Mouse (Mus musculus) liver, embryonic 15.5 days (tissue): Measurements from ENCODE around the gene Daam1. TPM values are rescaled to one million over a fixed set of nuclear protein-coding genes. Genes with fewer than 3 reads are reported as not detected.

ENCODE experiments used
- ATAC-seq: fragments of 200-750 bp; cut with Nextera tagmentation; 2 replicates; pipeline ENCODE4 v1.8.0; 2017; ENCODE audit warnings: moderate number of reproducible peaks, mild to moderate bottlenecking, moderate library complexity; ENCODE audit not compliant: insufficient read depth
- H3K27ac ChIP-seq: fragments of 300-500 bp; sonication (generic); replicated peaks from 2 replicates; pipeline ENCODE4 v1.5.1; 2015; ENCODE audit warnings: mild to moderate bottlenecking, inconsistent platforms
- H3K27me3 ChIP-seq: fragments of 300-500 bp; sonication (generic); 2 replicates; pipeline ENCODE4 v1.6.1; 2015; ENCODE audit warnings: mild to moderate bottlenecking, inconsistent platforms
- H3K36me3 ChIP-seq: fragments of 300-500 bp; sonication (generic); replicated peaks from 2 replicates; pipeline ENCODE4 v1.6.1; 2015; ENCODE audit warnings: moderate library complexity, mild to moderate bottlenecking, inconsistent platforms
- H3K4me1 ChIP-seq: fragments of 300-500 bp; sonication (generic); replicated peaks from 2 replicates; pipeline ENCODE4 v1.6.1; 2015; ENCODE audit warnings: inconsistent platforms
- H3K4me2 ChIP-seq: fragments of 300-500 bp; sonication (generic); 2 replicates; pipeline ENCODE4 v1.6.1; 2015; ENCODE audit warnings: moderate library complexity, mild to moderate bottlenecking, inconsistent platforms
- H3K4me3 ChIP-seq: fragments of 300-500 bp; sonication (generic); replicated peaks from 2 replicates; pipeline ENCODE4 v1.5.1; 2015; ENCODE audit warnings: mild to moderate bottlenecking, inconsistent platforms
- H3K9ac ChIP-seq: fragments of 300-500 bp; sonication (generic); 2 replicates; pipeline ENCODE4 v1.6.1; 2015; ENCODE audit warnings: moderate library complexity, mild to moderate bottlenecking, inconsistent platforms
- H3K9me3 ChIP-seq: fragments of 300-500 bp; sonication (generic); replicated peaks from 2 replicates; pipeline ENCODE4 v1.6.1; 2016; ENCODE audit warnings: inconsistent platforms
- WGBS: fragments of 180-500 bp; shearing (Covaris S2); methylation state at CpG from one replicate; pipeline ENCODE4 v1.1.7; 2015; ENCODE audit warnings: mixed read lengths; ENCODE audit not compliant: insufficient replicate concordance; 5-methylcytosine and 5-hydroxymethylcytosine counted together
- polyA plus RNA-seq: library from polyadenylated mRNA; unstranded; fragments of >200 nt; fragmentation: Nextera tagmentation; extraction: Ambion mirVana; gene quantifications from 2 replicates; pipeline ENCODE4 v1.2.1, GENCODE M21; 2015

The Daam1 gene
- polyA plus RNA-seq, 1 experiment from 2014 or later, result 8.8 TPM

DNA sequence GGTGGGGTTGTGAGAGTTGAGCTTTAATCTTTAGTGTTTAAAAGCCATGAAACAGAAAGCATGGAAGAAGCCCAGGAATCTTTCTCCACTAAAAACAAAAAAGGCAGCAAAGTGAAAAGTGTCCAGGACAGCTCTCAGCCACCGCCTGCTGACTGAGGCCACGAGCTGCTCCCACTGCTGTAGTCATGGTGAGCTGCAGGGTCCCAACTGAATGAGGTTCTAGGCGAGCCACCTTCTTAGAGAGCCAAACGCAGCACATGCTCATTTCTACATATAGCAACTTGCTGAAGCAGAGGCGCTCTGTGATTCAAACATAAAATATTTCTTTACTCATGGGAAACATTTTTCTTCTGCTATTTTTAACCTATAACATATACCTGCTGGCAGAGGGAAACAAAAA lies 150.9 kb downstream of the Daam1 start:
- no peaks in the 10 kb centered on the region for H3K27me3 ChIP-seq
- no peak overlapping the region for H3K9ac ChIP-seq
- ATAC-seq, result no peak
- no peak overlapping the region for H3K4me2 ChIP-seq
- no peak overlapping the region for H3K27ac ChIP-seq
- peaks cover 91% of the 10 kb centered on the region for H3K36me3 ChIP-seq
- WGBS, result 76% methylated on average over 5 of the region's 5 CpGs
- no peak overlapping the region for H3K4me3 ChIP-seq
- peaks cover 21% of the 10 kb centered on the region for H3K4me1 ChIP-seq
- H3K9me3 ChIP-seq, result no peaks in the 10 kb centered on the region

DNA sequence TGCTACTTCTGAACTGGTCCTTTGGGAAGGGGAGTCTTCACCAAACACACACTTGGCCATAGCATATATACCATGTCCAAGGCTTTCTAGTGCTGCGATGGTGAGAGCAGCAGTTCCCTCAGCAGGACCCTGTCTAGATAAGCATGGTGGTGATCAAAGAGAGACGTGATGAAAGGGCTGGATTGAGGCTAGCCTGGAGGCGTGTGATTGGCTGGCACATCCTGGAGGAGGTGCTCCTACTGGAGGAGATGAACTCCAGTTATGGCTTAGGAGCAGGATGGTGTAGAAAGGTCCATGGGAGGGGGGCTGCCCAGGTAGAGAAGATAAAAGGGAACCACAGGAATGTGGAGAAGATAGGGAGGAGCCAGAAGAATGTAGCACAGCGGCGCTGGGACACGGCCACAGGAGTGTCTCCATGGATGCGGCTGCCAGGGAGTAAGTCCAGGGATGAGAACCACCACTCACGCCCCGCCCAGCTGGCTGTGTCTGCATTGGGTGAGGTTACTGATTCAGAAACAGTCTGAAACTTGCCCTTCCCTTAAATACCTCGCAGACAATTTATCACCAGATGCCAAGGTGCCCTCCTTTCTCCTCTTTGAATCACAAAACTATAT lies 152.3 kb downstream of the Daam1 start:
- ATAC-seq, result no peak
- Histone ChIP-seq H3K27me3 (no peaks in the 10 kb centered on the region), H3K4me1 (peaks cover 18% of the 10 kb centered on the region), H3K36me3 (peaks cover 85% of the 10 kb centered on the region), H3K4me2 (no peak overlapping the region), H3K9me3 (no peaks in the 10 kb centered on the region), H3K4me3 (no peak overlapping the region), H3K27ac (no peak overlapping the region), H3K9ac (no peak overlapping the region)
- WGBS, result 74% methylated on average over 10 of the region's 10 CpGs

DNA sequence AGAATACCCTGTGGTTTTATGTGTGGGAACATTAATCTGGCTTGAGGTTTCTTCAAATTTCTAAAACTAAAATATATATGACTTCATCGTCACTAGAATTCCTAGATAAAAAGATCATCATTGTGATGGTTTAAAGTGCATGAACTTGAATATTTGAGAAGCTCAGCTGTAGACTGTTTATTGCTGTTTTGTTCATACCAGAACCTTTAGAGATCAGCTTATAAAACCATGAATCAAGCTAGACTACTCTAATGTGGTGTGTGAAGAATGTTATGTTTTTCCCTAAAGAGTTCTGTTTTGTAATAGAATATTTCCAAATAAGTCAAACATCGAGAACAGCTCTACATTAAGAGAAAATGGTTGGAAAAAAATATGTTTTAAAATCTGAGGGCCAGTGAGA lies 156.3 kb downstream of the Daam1 start:
- no peak for ATAC-seq
- Histone ChIP-seq H3K4me3 (no peak overlapping the region), H3K4me2 (no peak overlapping the region), H3K9ac (no peak overlapping the region), H3K4me1 (no peaks in the 10 kb centered on the region), H3K27ac (no peak overlapping the region), H3K27me3 (no peaks in the 10 kb centered on the region), H3K9me3 (no peaks in the 10 kb centered on the region), H3K36me3 (peaks cover 89% of the 10 kb centered on the region)
- WGBS, result 86% methylated on average over 2 of the region's 2 CpGs

- Histone ChIP-seq H3K9ac (no peak overlapping the region), H3K27me3 (no peaks in the 10 kb centered on the region), H3K4me2 (no peak overlapping the region), H3K36me3 (peaks cover 89% of the 10 kb centered on the region), H3K4me1 (no peaks in the 10 kb centered on the region), H3K27ac (no peak overlapping the region), H3K9me3 (no peaks in the 10 kb centered on the region), H3K4me3 (no peak overlapping the region)
- 86% methylated on average over 4 of the region's 4 CpGs for WGBS
- no peak for ATAC-seq
These were observed 157.0 kb downstream of the Daam1 start for GRCm38 (mm10) chr12:71987885-71988284.

- no peak overlapping the region for H3K4me2 ChIP-seq
- H3K4me3 ChIP-seq, result no peak overlapping the region
- H3K9me3 ChIP-seq, result no peaks in the 10 kb centered on the region
- H3K36me3 ChIP-seq, result peaks cover 83% of the 10 kb centered on the region
- WGBS, result 91% methylated on average over 17 of the region's 17 CpGs
- ATAC-seq, result no peak
- H3K27ac ChIP-seq, result no peak overlapping the region
- H3K9ac ChIP-seq, result no peak overlapping the region
- H3K27me3 ChIP-seq, result no peaks in the 10 kb centered on the region
- 0 out of 2 replicates have a peak, but pooled peaks cover 9% of the 10 kb centered on the region for H3K4me1 ChIP-seq
These were observed 158.7 kb downstream of the Daam1 start for GRCm38 (mm10) chr12:71989596-71989995.

DNA sequence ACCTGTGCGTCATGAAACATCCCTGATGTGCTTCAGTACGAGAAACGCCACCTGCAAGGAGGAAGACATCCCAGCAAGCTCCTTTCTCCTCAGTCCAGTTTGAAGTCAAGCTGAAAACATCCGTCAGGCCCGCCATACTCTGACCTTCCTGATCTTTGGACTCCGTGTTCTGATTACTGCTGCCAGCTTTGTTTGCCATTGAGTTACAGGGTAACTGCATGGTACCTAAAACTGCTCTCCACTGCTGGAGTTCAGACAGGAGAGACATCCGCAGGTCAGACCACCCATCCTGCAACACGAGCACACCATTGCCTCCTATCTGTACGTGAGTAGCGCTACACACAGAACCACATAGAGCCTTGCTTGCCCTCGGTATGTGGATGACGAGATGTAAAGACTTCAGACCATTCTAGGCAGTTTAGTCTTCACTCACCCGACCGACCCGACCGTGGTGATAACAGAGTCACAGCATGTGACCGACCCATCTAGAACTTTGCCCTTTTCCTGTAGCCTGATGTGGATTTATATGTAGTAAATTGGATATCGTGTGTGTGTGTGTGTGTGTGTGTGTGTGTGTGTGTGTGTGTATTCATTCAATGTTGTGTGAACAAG lies 161.8 kb downstream of the Daam1 start:
- Histone ChIP-seq H3K4me1 (0 out of 2 replicates have a peak, but pooled peaks cover 9% of the 10 kb centered on the region), H3K9ac (no peak overlapping the region), H3K4me2 (no peak overlapping the region), H3K27ac (peak overlapping the region; percentile 25; the same call in 1 of the 2 replicates), H3K27me3 (no peaks in the 10 kb centered on the region), H3K4me3 (no peak overlapping the region), H3K9me3 (no peaks in the 10 kb centered on the region), H3K36me3 (peaks cover 60% of the 10 kb centered on the region)
- ATAC-seq, result peak; percentile 73
- WGBS, result 81% methylated on average over 18 of the region's 18 CpGs

- H3K9me3 ChIP-seq, result no peaks in the 10 kb centered on the region
- H3K27me3 ChIP-seq, result no peaks in the 10 kb centered on the region
- H3K4me1 ChIP-seq, result peaks cover 15% of the 10 kb centered on the region
- H3K36me3 ChIP-seq, result peaks cover 29% of the 10 kb centered on the region
- H3K4me2 ChIP-seq, result no peak overlapping the region
- ATAC-seq, result no peak
- H3K9ac ChIP-seq, result no peak overlapping the region
- H3K27ac ChIP-seq, result no peak overlapping the region
- 83% methylated on average over 8 of the region's 8 CpGs for WGBS
- H3K4me3 ChIP-seq, result no peak overlapping the region
These were observed 165.0 kb downstream of the Daam1 start for GRCm38 (mm10) chr12:71995831-71996230.

GRCm38 (mm10) chr12:71996920-71997319 lies 166.0 kb downstream of the Daam1 start:
- Histone ChIP-seq H3K27me3 (no peaks in the 10 kb centered on the region), H3K4me1 (peaks cover 15% of the 10 kb centered on the region), H3K4me3 (no peak overlapping the region), H3K36me3 (peaks cover 19% of the 10 kb centered on the region), H3K27ac (no peak overlapping the region), H3K4me2 (no peak overlapping the region), H3K9me3 (no peaks in the 10 kb centered on the region), H3K9ac (no peak overlapping the region)
- 52% methylated on average over 2 of the region's 2 CpGs for WGBS
- ATAC-seq, result no peak

GRCm38 (mm10) chr12:71997364-71997763 lies 166.5 kb downstream of the Daam1 start:
- no peak overlapping the region for H3K4me3 ChIP-seq
- WGBS, result 74% methylated on average over 4 of the region's 4 CpGs
- H3K4me1 ChIP-seq, result peaks cover 15% of the 10 kb centered on the region
- no peak for ATAC-seq
- H3K9ac ChIP-seq, result no peak overlapping the region
- no peaks in the 10 kb centered on the region for H3K9me3 ChIP-seq
- H3K27ac ChIP-seq, result no peak overlapping the region
- peaks cover 17% of the 10 kb centered on the region for H3K36me3 ChIP-seq
- H3K27me3 ChIP-seq, result no peaks in the 10 kb centered on the region
- no peak overlapping the region for H3K4me2 ChIP-seq

GRCm38 (mm10) chr12:71998653-71999052 lies 167.8 kb downstream of the Daam1 start:
- peak; percentile 70 for ATAC-seq
- Histone ChIP-seq H3K9ac (no peak overlapping the region), H3K4me3 (no peak overlapping the region), H3K27me3 (no peaks in the 10 kb centered on the region), H3K4me1 (peaks cover 14% of the 10 kb centered on the region), H3K27ac (peak overlapping the region; percentile 25; the same call in 1 of the 2 replicates), H3K36me3 (peaks cover 9% of the 10 kb centered on the region), H3K4me2 (no peak overlapping the region), H3K9me3 (no peaks in the 10 kb centered on the region)
- 63% methylated on average over 4 of the region's 4 CpGs for WGBS

GRCm38 (mm10) chr12:71999671-72000070 lies 168.8 kb downstream of the Daam1 start:
- Histone ChIP-seq H3K9me3 (no peaks in the 10 kb centered on the region), H3K27me3 (no peaks in the 10 kb centered on the region), H3K4me1 (peaks cover 5% of the 10 kb centered on the region), H3K9ac (no peak overlapping the region), H3K36me3 (no peaks in the 10 kb centered on the region; the same call in 1 of the 2 replicates), H3K4me3 (no peak overlapping the region), H3K27ac (no peak overlapping the region), H3K4me2 (no peak overlapping the region)
- no peak for ATAC-seq
- WGBS, result 80% methylated on average over 2 of the region's 2 CpGs
